Mouse (Mus musculus) stomach, embryonic 16.5 days (tissue): ENCODE results near the gene Hoxa5. TPM values are rescaled to one million over a fixed set of nuclear protein-coding genes. Genes with fewer than 3 reads are reported as not detected.

Source experiments
- ATAC-seq: fragments of 200-750 bp; cut with Nextera tagmentation; 2 replicates; pipeline ENCODE4 v1.8.0; 2017; ENCODE audit warnings: moderate number of reproducible peaks, moderate TSS enrichment; ENCODE audit not compliant: insufficient read depth, low FRiP score
- H3K27ac ChIP-seq: fragments of 300-500 bp; sonication (generic); 2 replicates; pipeline ENCODE4 v1.5.1; 2014; ENCODE audit warnings: low read length
- H3K27me3 ChIP-seq: fragments of 300-500 bp; sonication (generic); 2 replicates; pipeline ENCODE4 v1.6.1; 2014; ENCODE audit warnings: low read length, control low read depth, mixed read lengths; ENCODE audit not compliant: control insufficient read depth, insufficient read depth
- H3K36me3 ChIP-seq: fragments of 300-500 bp; sonication (generic); 2 replicates; pipeline ENCODE4 v1.6.1; 2014; ENCODE audit warnings: low read length; ENCODE audit not compliant: control insufficient read depth, insufficient read depth
- H3K4me1 ChIP-seq: fragments of 300-500 bp; sonication (generic); 2 replicates; pipeline ENCODE4 v1.6.1; 2014; ENCODE audit warnings: low read length, control low read depth, mixed read lengths; ENCODE audit not compliant: control insufficient read depth, insufficient read depth
- H3K4me2 ChIP-seq: fragments of 300-500 bp; sonication (generic); 2 replicates; pipeline ENCODE4 v1.6.1; 2014; ENCODE audit warnings: low read depth, low read length, mixed read lengths
- H3K4me3 ChIP-seq: fragments of 300-500 bp; sonication (generic); replicated peaks from 2 replicates; pipeline ENCODE4 v1.5.1; 2014; ENCODE audit warnings: mild to moderate bottlenecking, low read length
- H3K9ac ChIP-seq: fragments of 300-500 bp; sonication (generic); 2 replicates; pipeline ENCODE4 v1.6.1; 2014; ENCODE audit warnings: low read length
- H3K9me3 ChIP-seq: fragments of 300-500 bp; sonication (generic); replicated peaks from 2 replicates; pipeline ENCODE4 v1.6.1; 2016; ENCODE audit warnings: low read length, control low read depth; ENCODE audit not compliant: control insufficient read depth
- WGBS: fragments of 180-500 bp; shearing (Covaris S2); extraction: QIAGEN DNeasy Blood & Tissue Kit; methylation state at CpG from one replicate; pipeline ENCODE4 v1.1.7; 2014; 5-methylcytosine and 5-hydroxymethylcytosine counted together
- polyA plus RNA-seq: library from polyadenylated mRNA; unstranded; fragments of >200 nt; fragmentation: Nextera tagmentation; extraction: Ambion mirVana; gene quantifications from 2 replicates; pipeline ENCODE4 v1.2.1, GENCODE M21; 2015

The Hoxa5 gene
- polyA plus RNA-seq, 1 experiment from 2014 or later, result 11.0 TPM

DNA sequence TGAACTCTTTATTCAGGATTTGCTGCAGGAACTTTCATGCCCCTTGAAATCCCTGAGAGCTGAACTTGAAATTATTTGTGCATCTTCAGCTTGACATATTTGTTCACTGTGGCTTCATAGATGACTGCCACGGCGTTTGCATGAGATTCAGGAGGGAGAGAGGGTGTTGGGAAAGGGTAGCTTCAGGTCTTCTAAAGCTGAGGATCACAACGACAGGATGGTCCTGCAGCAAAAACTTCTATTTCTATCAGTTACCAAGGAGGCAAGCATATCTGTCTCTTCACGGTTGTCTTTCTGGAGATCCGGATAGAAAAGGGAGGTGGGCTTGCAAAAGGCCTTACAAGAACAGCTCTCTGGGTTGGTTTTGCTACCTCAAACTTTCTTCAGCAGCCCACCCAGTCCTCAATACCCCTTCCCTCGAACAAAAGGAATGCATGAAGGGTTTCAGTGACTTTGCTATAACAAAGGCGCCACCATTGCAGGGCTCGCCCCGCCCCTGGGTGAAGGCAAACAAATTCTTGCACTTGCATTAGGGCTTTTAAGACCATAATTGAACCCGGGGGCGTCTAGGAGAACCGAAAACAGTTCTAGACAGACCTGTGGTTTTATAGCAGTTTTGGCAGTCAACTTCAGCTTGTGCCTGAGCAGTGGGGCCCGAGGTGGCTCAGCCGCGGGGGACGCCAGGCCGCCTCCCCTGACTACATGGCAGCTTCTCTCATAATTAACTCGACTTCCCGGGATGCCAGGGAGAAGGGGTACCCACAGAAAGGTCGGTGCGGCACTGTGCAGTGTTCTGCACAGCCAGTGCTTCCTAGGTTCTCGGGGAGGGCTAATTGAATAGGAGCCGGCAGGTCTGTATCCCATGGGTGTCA is 43.6 kb upstream of the Hoxa5 start:
- H3K27ac ChIP-seq, result no peak overlapping the region
- H3K9ac ChIP-seq, result no peak overlapping the region
- peaks cover 5% of the 10 kb centered on the region; the same call in 1 of the 2 replicates for H3K4me1 ChIP-seq
- WGBS, result 1% methylated on average over 23 of the region's 23 CpGs
- H3K27me3 ChIP-seq, result peaks cover 95% of the 10 kb centered on the region
- H3K4me3 ChIP-seq, result no peak overlapping the region
- no peak for ATAC-seq
- no peak overlapping the region for H3K4me2 ChIP-seq
- no peaks in the 10 kb centered on the region for H3K9me3 ChIP-seq
- no peaks in the 10 kb centered on the region for H3K36me3 ChIP-seq

DNA sequence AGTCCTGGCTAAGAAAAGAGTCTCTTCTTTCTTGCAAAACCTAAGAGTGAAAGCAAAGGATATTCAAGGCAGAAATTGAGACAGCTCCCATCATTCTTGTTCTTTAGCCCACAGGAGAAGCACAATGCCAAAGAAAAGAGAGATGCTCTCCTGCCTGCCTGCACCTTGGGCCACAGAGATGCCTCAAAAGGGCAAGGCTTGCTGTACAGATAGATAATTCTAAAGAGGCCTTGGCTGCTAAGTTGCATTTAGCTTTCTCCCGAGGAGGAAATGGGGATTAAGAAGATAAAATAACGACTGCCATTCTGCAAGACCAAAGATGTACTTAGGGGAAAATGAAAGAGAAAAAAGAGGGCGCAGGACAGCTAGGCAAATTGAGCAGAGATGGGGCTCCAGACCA is 42.5 kb upstream of the Hoxa5 start:
- Histone ChIP-seq H3K9me3 (no peaks in the 10 kb centered on the region), H3K36me3 (no peaks in the 10 kb centered on the region), H3K27ac (no peak overlapping the region), H3K27me3 (peaks cover 95% of the 10 kb centered on the region), H3K4me3 (no peak overlapping the region), H3K9ac (no peak overlapping the region), H3K4me1 (peaks cover 5% of the 10 kb centered on the region; the same call in 1 of the 2 replicates), H3K4me2 (no peak overlapping the region)
- 6% methylated on average over 3 of the region's 3 CpGs for WGBS
- no peak for ATAC-seq

DNA sequence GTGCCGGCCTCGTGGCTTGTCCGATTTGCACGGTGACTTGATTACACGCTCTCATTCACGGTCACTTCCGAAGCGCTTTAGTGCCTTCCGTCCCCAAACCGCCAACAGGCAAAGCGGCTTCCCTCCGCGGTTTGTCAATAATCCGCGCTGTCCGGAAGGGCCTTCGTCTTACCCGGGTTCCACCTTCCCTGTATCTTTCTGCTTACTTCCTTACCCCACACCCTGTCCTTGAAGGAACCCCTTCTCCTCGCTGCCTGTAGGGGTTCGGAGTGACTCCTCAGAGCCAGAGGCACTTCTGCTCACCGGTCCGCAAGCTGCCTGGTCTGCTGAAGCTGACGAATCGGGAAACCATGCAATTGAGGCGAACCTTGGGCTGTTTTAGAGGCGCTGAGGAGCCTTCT is 42.0 kb upstream of the Hoxa5 start:
- Histone ChIP-seq H3K4me2 (no peak overlapping the region), H3K9me3 (no peaks in the 10 kb centered on the region), H3K4me1 (peaks cover 5% of the 10 kb centered on the region; the same call in 1 of the 2 replicates), H3K36me3 (no peaks in the 10 kb centered on the region), H3K27ac (no peak overlapping the region), H3K9ac (no peak overlapping the region), H3K4me3 (no peak overlapping the region), H3K27me3 (peaks cover 95% of the 10 kb centered on the region)
- 1% methylated on average over 26 of the region's 26 CpGs for WGBS
- ATAC-seq, result no peak

DNA sequence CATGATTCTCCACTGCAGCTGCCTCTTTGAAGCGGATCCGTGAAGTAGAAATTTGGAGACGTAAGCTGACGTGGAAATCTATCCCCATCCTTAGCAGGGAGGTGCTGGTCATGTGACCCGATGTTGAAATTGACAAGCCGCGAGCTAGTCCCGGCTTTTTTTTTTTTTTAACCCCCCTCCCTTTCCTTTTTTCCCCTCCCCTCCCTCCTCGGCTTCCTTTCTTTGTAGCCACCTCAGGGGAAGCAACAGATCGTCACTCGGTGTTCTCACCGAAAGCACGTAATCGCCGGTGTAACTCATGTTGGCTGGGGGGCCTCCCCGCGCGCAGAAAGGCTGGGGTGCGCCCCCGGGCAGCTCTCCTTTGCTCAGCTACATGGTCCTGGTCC is 41.4 kb upstream of the Hoxa5 start, which contains the start of gene Hoxa11:
TSS of gene Hoxa11 (minus strand) at position 54 of the 386 bp plus-strand sequence.
- ATAC-seq, result no peak
- 3% methylated on average over 20 of the region's 20 CpGs for WGBS
- Histone ChIP-seq H3K9me3 (no peaks in the 10 kb centered on the region), H3K9ac (no peak within 1 kb of the TSS), H3K27me3 (peaks cover 95% of the 10 kb centered on the region), H3K36me3 (no peaks in the 10 kb centered on the region), H3K4me2 (no peak within 1 kb of the TSS), H3K27ac (no peak within 1 kb of the TSS), H3K4me1 (peaks cover 5% of the 10 kb centered on the region; the same call in 1 of the 2 replicates), H3K4me3 (peak within 1 kb of the TSS; percentile 20; the same call in 1 of the 2 replicates)

DNA sequence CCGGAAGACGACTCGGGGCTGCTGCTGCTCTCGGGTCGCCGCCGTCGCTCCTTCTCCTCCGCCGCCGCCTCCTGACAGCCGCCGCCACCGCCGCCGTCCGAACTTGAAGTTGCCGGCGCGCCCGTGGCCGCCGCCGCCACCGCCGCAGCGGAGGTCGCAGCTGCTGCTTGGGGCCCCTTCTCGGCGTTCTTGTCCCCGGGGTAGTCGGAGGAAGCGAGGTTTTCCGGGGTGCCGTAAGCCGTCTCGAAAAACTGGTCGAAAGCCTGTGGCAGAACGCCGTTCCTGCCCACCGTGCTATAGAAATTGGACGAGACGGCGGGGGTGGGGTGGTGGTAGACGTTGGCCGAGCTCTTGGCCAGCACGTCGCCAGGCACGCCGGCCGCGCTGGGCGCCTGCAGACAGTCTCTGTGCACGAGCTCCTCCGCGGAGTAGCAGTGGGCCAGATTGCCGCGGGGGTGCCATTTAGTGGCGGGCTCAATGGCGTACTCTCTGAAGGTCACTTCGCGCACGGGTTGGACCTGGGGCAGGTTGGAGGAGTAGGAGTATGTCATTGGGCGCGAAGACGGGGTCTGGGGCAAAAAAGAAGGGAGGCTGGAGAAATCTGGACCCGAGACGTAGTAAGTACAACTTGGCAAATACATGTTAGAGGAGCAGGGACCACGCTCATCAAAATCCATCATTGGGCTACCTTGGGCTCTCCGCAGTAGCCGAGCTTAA is 40.8 kb upstream of the Hoxa5 start:
- Histone ChIP-seq H3K27me3 (peaks cover 97% of the 10 kb centered on the region), H3K9ac (no peak overlapping the region), H3K27ac (no peak overlapping the region), H3K4me2 (no peak overlapping the region), H3K4me3 (peak overlapping the region; percentile 20; the same call in 1 of the 2 replicates), H3K36me3 (no peaks in the 10 kb centered on the region), H3K4me1 (peaks cover 5% of the 10 kb centered on the region), H3K9me3 (no peaks in the 10 kb centered on the region)
- under 1% methylated on average over 70 of the region's 71 CpGs for WGBS
- ATAC-seq, result no peak

DNA sequence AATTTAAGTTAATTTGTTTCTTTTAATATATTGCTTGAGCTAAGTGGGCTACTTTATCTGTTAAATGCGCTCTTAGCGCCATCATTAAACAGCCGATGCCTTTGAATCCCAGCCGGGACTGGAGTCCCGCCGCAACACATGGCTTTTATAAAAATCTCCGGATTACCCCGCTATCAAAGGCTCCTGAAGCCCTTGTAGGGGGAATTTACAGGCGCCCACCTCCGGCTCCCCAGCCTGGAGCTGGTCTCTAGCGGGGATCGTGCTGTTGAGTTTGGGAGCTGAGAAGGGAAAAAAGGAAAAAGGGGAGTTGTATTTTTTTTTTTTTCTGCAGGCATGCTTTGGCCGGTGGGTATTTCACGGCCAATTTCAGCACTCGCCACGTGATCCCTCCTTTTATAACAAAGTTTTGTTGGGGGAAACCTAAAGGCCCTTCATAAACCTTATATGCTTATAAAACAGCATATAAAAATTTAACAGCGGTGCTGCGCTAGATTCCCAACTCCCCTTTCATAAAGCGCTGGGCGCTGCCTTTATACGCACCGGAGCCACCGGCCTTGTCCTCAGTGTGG is 40.2 kb upstream of the Hoxa5 start:
- peaks cover 8% of the 10 kb centered on the region for H3K4me1 ChIP-seq
- WGBS, result 3% methylated on average over 23 of the region's 23 CpGs
- H3K36me3 ChIP-seq, result no peaks in the 10 kb centered on the region
- peaks cover 97% of the 10 kb centered on the region for H3K27me3 ChIP-seq
- ATAC-seq, result no peak
- no peak overlapping the region for H3K9ac ChIP-seq
- no peak overlapping the region for H3K27ac ChIP-seq
- H3K4me2 ChIP-seq, result no peak overlapping the region
- no peaks in the 10 kb centered on the region for H3K9me3 ChIP-seq
- peak overlapping the region; percentile 20; the same call in 1 of the 2 replicates for H3K4me3 ChIP-seq

DNA sequence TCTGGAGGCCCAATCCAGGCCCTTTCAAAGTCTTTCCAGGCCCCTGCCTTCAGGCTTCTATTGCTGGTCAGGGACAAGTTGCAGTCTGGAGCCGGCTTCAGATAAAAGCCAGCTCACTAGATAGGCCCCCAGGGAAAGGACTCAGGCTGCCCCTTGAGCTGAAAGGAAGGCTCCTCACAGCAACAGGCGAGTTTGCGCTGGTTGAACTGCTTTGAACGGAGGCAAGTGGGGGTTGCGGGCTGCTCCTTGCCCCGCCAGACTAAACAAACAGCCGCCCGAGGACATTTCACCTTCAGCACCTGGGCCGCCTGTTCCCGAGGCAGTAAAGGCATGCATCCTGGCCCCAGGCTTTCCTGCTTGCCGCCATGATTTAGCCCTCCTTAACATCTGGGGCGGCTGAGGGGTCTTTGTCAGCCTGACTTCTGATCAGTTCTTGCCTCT is 39.3 kb upstream of the Hoxa5 start:
- Histone ChIP-seq H3K27ac (no peak overlapping the region), H3K4me3 (no peak overlapping the region), H3K36me3 (no peaks in the 10 kb centered on the region), H3K4me1 (peaks cover 8% of the 10 kb centered on the region), H3K4me2 (no peak overlapping the region), H3K9me3 (no peaks in the 10 kb centered on the region), H3K27me3 (peaks cover 95% of the 10 kb centered on the region), H3K9ac (no peak overlapping the region)
- 2% methylated on average over 12 of the region's 12 CpGs for WGBS
- ATAC-seq, result no peak

DNA sequence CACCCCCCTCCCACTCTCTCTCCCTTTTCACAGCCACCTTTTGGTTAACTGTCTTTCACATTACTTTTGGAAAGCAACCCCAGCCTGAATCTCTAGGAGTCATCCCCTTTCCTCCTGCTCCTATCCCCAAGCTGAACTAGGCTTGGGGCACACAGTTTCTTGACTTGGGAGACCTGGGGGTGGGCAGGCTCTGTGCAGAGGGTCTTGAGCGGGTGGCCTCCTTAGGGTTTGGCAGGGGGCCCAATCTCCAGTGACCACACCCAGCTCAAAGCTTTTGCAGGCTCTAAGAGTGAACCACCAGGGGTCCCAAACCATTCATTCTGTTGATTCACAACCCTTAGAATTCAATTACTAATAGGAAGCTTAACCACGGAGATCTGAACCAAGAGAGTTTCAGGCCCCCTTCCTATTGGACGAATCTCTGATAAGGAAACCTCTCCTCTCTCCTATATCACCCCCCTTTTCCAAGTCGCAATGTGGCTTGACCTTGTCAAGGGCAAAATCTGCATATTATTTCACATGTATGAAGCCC is 38.5 kb upstream of the Hoxa5 start:
- Histone ChIP-seq H3K4me1 (peaks cover 8% of the 10 kb centered on the region), H3K36me3 (no peaks in the 10 kb centered on the region), H3K27me3 (peaks cover 92% of the 10 kb centered on the region), H3K4me2 (no peak overlapping the region), H3K9me3 (no peaks in the 10 kb centered on the region), H3K4me3 (no peak overlapping the region), H3K27ac (no peak overlapping the region), H3K9ac (no peak overlapping the region)
- no peak for ATAC-seq
- 6% methylated on average over 4 of the region's 4 CpGs for WGBS
